Mouse (Mus musculus): ENCODE measurements around the gene Slc7a11.

DNA sequence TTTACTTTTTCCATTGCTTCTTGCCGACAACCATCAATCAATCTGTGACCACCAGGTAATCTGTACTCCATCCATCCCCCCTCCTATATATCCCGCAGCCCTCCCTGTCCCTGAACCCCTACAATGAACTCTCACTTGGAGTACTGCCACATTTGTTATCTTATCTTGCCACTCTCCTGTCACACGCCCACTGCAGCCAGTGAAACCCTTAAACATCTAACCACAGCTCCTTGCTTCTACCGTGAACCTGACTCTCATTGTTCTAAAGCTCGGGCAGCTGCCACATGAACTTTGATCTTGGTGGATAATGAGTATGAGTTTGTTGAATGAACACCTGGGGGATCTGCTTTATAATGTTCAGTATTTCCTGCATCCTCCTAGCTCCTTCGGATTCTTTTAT is 140.8 kb downstream of the Slc7a11 start:
- TF ChIP-seq CTCF (IDR thresholded peaks at IDR 0.05; ENCODE audit: borderline replicate concordance, control insufficient read depth, extremely low read depth, insufficient read depth, low read length, poor library complexity), result no peak
- TF ChIP-seq POLR2A (IDR thresholded peaks at IDR 0.05; ENCODE audit: control insufficient read depth, extremely low read depth, insufficient read depth, low read length, poor library complexity), result no peak

Data from thymus, adult 2 months (tissue).